Mouse (Mus musculus) midbrain, embryonic 14.5 days (tissue): ENCODE measurements around the gene Cnr1. TPM values are rescaled to one million over a fixed set of nuclear protein-coding genes. Genes with fewer than 3 reads are reported as not detected.

Experiments used
- ATAC-seq: fragments of 200-750 bp; cut with Nextera tagmentation; 2 replicates; pipeline ENCODE4 v1.8.0; 2017; ENCODE audit warnings: moderate number of reproducible peaks, moderate library complexity; ENCODE audit not compliant: low FRiP score, low TSS enrichment
- DNase-seq: peaks from one replicate; pipeline ENCODE4 v3.0.0-alpha.2; 2015
- H3K27ac ChIP-seq: fragments of 300-500 bp; sonication (generic); replicated peaks from 2 replicates; pipeline ENCODE4 v1.5.1; 2014; ENCODE audit warnings: mild to moderate bottlenecking, low read depth, low read length, moderate library complexity
- H3K27me3 ChIP-seq: fragments of 300-500 bp; sonication (generic); 2 replicates; pipeline ENCODE4 v1.6.1; 2014; ENCODE audit warnings: low read length, control low read depth, mixed read lengths; ENCODE audit not compliant: control insufficient read depth, insufficient read depth
- H3K36me3 ChIP-seq: fragments of 300-500 bp; sonication (generic); 2 replicates; pipeline ENCODE4 v1.6.1; 2014; ENCODE audit warnings: low read length, control low read depth; ENCODE audit not compliant: control insufficient read depth, insufficient read depth
- H3K4me1 ChIP-seq: fragments of 300-500 bp; sonication (generic); 2 replicates; pipeline ENCODE4 v1.6.1; 2014; ENCODE audit warnings: mild to moderate bottlenecking, antibody characterized with exemption, low read length, control low read depth; ENCODE audit not compliant: control insufficient read depth, insufficient read depth
- H3K4me2 ChIP-seq: fragments of 300-500 bp; sonication (generic); 2 replicates; pipeline ENCODE4 v1.6.1; 2014; ENCODE audit warnings: mild to moderate bottlenecking, low read length, moderate library complexity
- H3K4me3 ChIP-seq: fragments of 300-500 bp; sonication (generic); replicated peaks from 2 replicates; pipeline ENCODE4 v1.5.1; 2014; ENCODE audit warnings: low read depth, low read length
- H3K9ac ChIP-seq: fragments of 300-500 bp; sonication (generic); replicated peaks from 2 replicates; pipeline ENCODE4 v1.6.1; 2014; ENCODE audit warnings: mild to moderate bottlenecking, low read length, moderate library complexity
- H3K9me3 ChIP-seq: fragments of 300-500 bp; sonication (generic); 2 replicates; pipeline ENCODE4 v1.6.1; 2016; ENCODE audit warnings: low read length, control low read depth, mixed read lengths; ENCODE audit not compliant: control insufficient read depth
- WGBS: fragments of 180-500 bp; shearing (Covaris S2); extraction: QIAGEN DNeasy Blood & Tissue Kit; methylation state at CpG from one replicate; pipeline ENCODE4 v1.1.7; 2014; 5-methylcytosine and 5-hydroxymethylcytosine counted together
- polyA plus RNA-seq: library from polyadenylated mRNA; unstranded; fragments of >200 nt; fragmentation: Nextera tagmentation; extraction: Ambion mirVana; gene quantifications from 2 replicates; pipeline ENCODE4 v1.2.1, GENCODE M21; 2014

Cnr1 gene
- polyA plus RNA-seq, 1 experiment from 2014 or later = 80.8 TPM

DNA sequence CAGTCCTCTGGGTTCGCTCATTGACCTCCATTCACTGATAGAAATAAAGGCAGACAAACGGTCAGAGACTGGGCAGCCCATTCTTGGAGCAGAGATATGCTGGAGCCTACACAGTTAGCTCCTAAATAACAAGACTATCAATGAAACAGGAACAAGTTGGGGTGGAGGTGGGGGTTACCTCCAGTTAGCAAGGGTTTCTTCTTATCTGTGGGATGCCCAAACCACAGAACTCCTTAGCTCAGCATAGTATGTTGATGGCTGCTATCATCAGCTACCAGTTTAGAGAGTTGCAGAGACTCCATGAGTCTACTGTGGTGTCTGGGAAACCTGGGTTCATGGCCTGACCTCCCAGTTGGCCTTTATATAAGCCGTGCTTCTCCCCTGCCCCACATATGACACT, 33.0 kb downstream of the Cnr1 start:
- H3K4me1 ChIP-seq = no peaks in the 10 kb centered on the region
- ATAC-seq (no peak), DNase-seq (no peak)
- no peaks in the 10 kb centered on the region for H3K27me3 ChIP-seq
- H3K27ac ChIP-seq = no peak overlapping the region
- no peak overlapping the region for H3K4me2 ChIP-seq
- no peaks in the 10 kb centered on the region for H3K9me3 ChIP-seq
- H3K9ac ChIP-seq = no peak overlapping the region
- H3K4me3 ChIP-seq = no peak overlapping the region
- 85% methylated on average over 3 of the region's 3 CpGs for WGBS
- no peaks in the 10 kb centered on the region for H3K36me3 ChIP-seq

GRCm38 (mm10) chr4:33958515-33958914, 34.1 kb downstream of the Cnr1 start:
- ATAC-seq (no peak), DNase-seq (no peak)
- no peaks in the 10 kb centered on the region for H3K36me3 ChIP-seq
- no peak overlapping the region for H3K4me3 ChIP-seq
- no peak overlapping the region for H3K9ac ChIP-seq
- no peaks in the 10 kb centered on the region for H3K9me3 ChIP-seq
- H3K27me3 ChIP-seq = no peaks in the 10 kb centered on the region
- 80% methylated on average over 3 of the region's 3 CpGs for WGBS
- H3K27ac ChIP-seq = no peak overlapping the region
- H3K4me2 ChIP-seq = no peak overlapping the region
- H3K4me1 ChIP-seq = no peaks in the 10 kb centered on the region

GRCm38 (mm10) chr4:33959841-33960240, 35.4 kb downstream of the Cnr1 start:
- Histone ChIP-seq H3K36me3 (no peaks in the 10 kb centered on the region), H3K4me2 (no peak overlapping the region), H3K4me3 (no peak overlapping the region), H3K9me3 (no peaks in the 10 kb centered on the region), H3K9ac (no peak overlapping the region), H3K27ac (no peak overlapping the region), H3K27me3 (no peaks in the 10 kb centered on the region), H3K4me1 (no peaks in the 10 kb centered on the region)
- no peak for ATAC-seq
- WGBS = 90% methylated on average over 6 of the region's 6 CpGs
- no peak for DNase-seq

- no peaks in the 10 kb centered on the region for H3K9me3 ChIP-seq
- no peak for DNase-seq
- WGBS = 78% methylated on average over 3 of the region's 3 CpGs
- no peaks in the 10 kb centered on the region for H3K36me3 ChIP-seq
- no peak overlapping the region for H3K27ac ChIP-seq
- no peaks in the 10 kb centered on the region for H3K4me1 ChIP-seq
- no peaks in the 10 kb centered on the region for H3K27me3 ChIP-seq
- no peak overlapping the region for H3K4me2 ChIP-seq
- no peak for ATAC-seq
- H3K9ac ChIP-seq = no peak overlapping the region
- H3K4me3 ChIP-seq = no peak overlapping the region
Observed at GRCm38 (mm10) chr4:33970726-33971125, 46.3 kb downstream of the Cnr1 start.

DNA sequence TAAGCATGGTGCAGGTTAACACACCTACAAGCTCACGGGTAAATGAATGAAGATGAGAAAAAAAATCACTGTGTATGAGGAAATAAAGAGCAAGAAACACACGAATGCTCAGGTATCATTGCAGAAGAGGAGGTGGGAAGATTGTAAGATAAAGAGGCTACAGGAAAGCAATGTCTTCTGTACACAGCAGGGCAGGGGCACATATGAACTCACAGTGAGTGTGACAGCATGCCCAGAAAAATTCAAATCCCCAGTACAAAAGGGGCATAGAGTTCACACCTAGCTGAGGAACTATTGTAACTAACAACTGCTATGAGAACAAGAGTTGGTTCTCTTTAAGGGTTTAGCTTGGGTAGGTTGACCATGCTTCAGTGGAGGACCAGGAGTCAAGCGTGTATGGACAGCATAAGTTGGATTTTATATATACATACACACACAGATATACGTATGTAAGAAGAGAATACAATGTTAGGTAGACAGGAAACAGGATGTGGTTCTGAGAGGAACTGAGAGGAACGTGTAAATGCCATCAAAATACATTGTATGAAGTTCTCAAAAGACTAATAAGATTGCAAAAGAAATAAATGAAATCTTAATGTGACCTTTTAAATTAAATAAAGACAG, 64.2 kb downstream of the Cnr1 start:
- H3K36me3 ChIP-seq = no peaks in the 10 kb centered on the region
- WGBS = 82% methylated on average over 5 of the region's 5 CpGs

DNA sequence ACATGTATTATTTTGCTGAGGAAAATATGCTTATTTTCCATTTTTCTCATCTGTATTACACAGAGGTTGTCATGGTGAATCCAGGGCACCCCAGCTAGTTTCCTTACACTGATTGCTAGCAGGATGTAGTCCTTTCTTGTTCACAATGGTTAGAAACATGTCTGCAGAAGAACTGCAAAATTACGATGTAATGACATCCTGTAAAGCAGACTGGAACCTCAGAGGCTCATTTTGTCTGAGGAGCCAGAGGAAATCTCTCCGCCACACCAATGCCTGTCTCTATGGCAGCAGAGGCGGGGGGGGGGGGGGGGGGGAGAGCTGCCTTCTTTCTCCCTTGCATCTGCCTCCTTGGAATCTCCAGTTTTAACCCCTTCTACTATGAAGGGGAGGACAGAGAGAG, 68.3 kb downstream of the Cnr1 start:
- H3K27me3 ChIP-seq = no peaks in the 10 kb centered on the region
- H3K27ac ChIP-seq = no peak overlapping the region
- H3K9ac ChIP-seq = no peak overlapping the region
- no peaks in the 10 kb centered on the region for H3K36me3 ChIP-seq
- ATAC-seq (no peak), DNase-seq (peak; percentile 15)
- H3K4me3 ChIP-seq = no peak overlapping the region
- WGBS = 42% methylated on average over 3 of the region's 3 CpGs
- no peaks in the 10 kb centered on the region for H3K4me1 ChIP-seq
- H3K9me3 ChIP-seq = no peaks in the 10 kb centered on the region
- no peak overlapping the region for H3K4me2 ChIP-seq

More for the DNA sequence above, 64.2 kb downstream of the Cnr1 start:
- DNase-seq (no peak), ATAC-seq (no peak)
- Histone ChIP-seq H3K4me2 (no peak overlapping the region), H3K4me1 (no peaks in the 10 kb centered on the region), H3K27ac (no peak overlapping the region), H3K4me3 (no peak overlapping the region), H3K9me3 (no peaks in the 10 kb centered on the region), H3K27me3 (no peaks in the 10 kb centered on the region), H3K9ac (no peak overlapping the region)

DNA sequence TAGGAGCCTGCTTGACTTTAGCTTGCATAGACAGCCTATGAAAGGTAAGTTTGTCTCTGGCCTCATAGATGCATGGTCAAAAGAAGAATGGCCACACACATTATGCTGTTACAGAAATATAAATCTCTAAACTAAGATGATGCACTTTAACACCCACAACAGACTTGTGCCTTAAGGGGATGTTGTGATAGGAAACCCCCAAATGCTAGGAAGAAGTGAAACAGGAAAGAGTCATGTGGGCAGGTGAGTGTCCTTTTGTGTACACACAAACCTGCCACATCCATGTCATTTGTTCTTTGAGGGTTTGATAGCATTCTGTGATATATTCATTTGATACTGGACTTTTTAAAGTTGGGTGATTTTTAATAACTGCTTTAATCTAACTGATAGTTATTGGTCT, 72.0 kb downstream of the Cnr1 start:
- Histone ChIP-seq H3K9ac (no peak overlapping the region), H3K36me3 (no peaks in the 10 kb centered on the region), H3K9me3 (no peaks in the 10 kb centered on the region), H3K4me2 (no peak overlapping the region), H3K27me3 (no peaks in the 10 kb centered on the region), H3K4me3 (no peak overlapping the region), H3K27ac (no peak overlapping the region), H3K4me1 (no peaks in the 10 kb centered on the region)
- ATAC-seq (no peak), DNase-seq (no peak)

Other genes with a start within 250 kb of the Cnr1 start
- gene Spaca1, start 125.6 kb downstream of the Cnr1 start, polyA plus RNA-seq = 0.36 and 1.1 TPM in 2 replicates